Mouse (Mus musculus) CD4-positive, CD25-positive, alpha-beta regulatory T cell, adult 2 months (primary cell): Measurements from ENCODE around the gene Atp6v1b1.

Experiments
- DNase-seq: peaks from one replicate; pipeline ENCODE4 v3.0.0-alpha.2; 2012; ENCODE audit warnings: low read depth, low spot score

Atp6v1b1 gene

GRCm38 (mm10) chr6:83715461-83716196 lies 27.2 kb upstream of the Atp6v1b1 start:
- no peak for DNase-seq

GRCm38 (mm10) chr6:83717026-83717425 lies 25.8 kb upstream of the Atp6v1b1 start:
- DNase-seq: no peak

DNA sequence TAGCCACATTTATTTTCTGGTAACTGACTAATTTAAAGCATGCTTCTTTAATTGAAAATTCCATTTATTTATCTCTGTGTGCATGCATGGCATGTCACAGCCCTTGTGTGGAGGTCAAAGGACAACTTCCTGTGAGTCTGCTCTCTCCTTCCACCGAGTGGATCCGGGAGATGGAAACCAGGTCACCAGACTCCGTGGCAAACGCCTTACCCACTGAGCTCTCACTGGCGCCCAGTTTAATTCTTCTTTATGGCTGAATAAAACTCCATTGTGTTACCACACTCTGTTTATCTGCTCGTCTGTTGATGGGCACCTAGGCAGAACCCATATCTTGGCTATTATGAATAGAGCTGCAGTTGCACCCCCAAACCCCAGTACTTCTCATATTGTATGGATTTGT lies 20.3 kb upstream of the Atp6v1b1 start:
- no peak for DNase-seq

GRCm38 (mm10) chr6:83727178-83727577 lies 15.6 kb upstream of the Atp6v1b1 start:
- peak; percentile 39 for DNase-seq

- peak; percentile 58 for DNase-seq
Observed at GRCm38 (mm10) chr6:83728488-83728887, 14.3 kb upstream of the Atp6v1b1 start.

GRCm38 (mm10) chr6:83729350-83729970 lies 13.3 kb upstream of the Atp6v1b1 start:
- DNase-seq: no peak

DNA sequence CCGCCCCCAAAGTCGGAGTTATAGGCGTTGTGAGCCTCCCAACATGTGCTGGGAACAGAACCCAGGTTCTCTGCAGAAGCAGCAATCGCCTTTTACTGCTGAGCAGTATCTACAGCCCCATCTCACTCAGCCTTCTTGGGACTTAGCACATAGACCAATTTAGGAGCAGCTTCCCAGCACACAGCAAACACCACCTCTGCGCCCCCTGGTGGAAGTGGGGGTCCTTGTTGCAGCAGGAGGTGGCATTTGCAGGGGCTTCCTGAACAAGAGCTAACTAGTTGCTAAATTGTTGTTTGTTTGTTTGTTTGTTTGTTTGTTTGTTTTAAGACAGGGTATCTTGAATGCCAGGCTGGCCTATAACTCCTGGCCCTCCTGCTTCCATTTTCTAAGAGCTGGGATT lies 11.7 kb upstream of the Atp6v1b1 start:
- DNase-seq: peak; percentile 85

DNA sequence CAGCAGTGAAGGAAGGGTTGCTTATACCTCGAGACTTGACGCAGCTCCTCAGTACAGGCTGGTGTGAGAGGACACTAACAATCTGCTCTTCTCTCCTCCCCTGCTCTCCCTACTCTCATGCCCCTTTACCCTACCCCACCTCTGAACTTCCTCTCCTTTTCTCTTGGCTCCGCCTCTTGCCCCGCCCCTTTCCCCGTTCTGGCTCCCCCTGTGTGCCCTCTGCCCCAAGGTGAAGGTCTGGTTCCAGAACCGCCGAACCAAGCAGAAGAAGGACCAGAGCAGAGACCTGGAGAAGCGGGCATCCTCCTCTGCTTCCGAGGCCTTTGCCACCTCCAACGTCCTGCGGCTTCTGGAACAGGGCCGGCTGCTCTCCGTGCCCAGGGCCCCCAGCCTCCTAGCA lies 5.5 kb upstream of the Atp6v1b1 start:
- DNase-seq: no peak

- DNase-seq: no peak
Observed at GRCm38 (mm10) chr6:83738596-83738995, 4.2 kb upstream of the Atp6v1b1 start.

GRCm38 (mm10) chr6:83743212-83743611 lies 422 bp downstream of the Atp6v1b1 start:
- DNase-seq: no peak

DNA sequence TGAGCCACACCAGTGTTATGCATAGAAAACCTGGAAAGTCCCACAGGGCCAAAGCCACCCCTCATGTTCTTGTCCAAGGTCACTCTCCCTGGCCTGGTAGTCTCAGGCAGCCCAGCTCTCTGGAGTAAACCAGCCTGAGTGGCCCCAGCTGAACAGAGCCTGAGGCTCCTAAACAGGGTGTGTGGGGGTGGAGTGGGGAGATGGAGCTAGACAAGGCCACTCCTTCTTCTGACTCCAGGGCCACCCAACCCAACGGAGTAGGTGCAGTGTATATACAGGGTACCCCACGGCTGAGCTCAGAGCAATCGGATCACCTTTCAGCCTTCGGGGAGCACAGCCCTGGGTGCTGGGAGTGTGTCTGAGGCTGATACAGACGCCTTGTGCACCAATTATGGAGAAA lies 1.3 kb downstream of the Atp6v1b1 start:
- DNase-seq: no peak

- no peak for DNase-seq
Observed at GRCm38 (mm10) chr6:83744557-83744956, 1.8 kb downstream of the Atp6v1b1 start.

- no peak for DNase-seq
Observed at GRCm38 (mm10) chr6:83745466-83745865, 2.7 kb downstream of the Atp6v1b1 start.

- DNase-seq: no peak
Observed at GRCm38 (mm10) chr6:83749286-83749685, 6.5 kb downstream of the Atp6v1b1 start.

DNA sequence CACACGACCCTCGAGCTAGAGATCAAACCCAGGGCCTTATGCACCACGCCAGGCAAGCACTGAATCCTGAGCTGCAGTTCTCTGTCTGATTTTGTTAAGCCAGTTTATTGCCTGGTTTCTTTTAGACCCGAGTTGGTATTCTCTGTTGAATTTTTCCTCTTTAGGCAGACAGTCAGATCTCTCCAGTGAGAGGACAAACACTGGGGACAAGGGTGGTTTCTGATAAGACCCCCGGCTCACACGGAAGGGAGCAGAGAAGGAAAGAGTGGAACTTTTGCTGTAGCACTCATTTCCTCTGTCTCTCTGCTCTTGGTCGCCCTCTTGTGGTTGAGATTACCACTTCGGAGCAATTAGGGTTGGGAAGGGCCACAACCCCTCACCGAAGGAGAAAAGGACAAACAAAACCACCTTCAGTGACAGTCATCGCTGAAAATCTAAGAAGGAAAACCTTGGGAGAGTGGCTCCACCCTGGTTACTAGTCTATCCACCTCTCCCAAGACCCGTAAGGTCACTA lies 7.4 kb downstream of the Atp6v1b1 start:
- peak; percentile 74 for DNase-seq

DNA sequence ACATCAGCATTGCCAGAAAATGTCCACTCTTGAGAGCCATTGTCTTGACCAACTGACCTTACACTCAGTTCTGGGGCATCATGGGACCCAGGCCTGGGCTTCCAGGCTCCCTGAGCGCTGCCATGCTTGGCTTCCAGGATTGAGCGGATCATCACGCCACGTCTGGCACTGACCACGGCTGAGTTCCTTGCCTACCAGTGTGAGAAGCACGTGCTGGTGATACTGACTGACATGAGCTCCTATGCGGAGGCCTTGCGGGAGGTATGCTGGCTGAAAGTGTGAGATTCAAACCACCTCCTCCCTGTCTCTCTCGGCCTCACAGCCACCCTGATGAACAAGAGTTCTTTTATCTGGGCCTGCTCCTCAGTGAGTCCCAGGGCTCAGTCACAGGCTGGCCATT lies 13.3 kb downstream of the Atp6v1b1 start:
- DNase-seq: no peak

DNA sequence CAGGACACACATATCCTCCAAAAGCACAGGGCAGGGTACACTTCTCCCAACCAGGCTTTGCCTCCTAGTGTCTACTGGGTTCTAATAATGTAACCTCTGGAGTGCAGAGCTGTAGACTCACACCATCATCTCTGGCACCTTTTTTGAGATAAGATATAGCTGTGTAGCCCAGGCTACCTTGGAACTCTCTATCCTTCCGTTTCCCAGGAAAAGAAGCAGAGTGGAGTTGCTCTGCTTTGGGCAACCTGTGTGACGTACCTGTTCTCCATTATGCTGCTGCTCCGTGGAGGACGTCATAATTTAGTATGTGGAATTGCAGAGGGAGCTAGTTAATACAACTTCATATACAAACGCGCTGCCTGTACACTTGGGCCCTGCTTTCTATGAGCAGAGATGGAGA lies 19.6 kb downstream of the Atp6v1b1 start, which contains the start of gene Ankrd53:
Gene Ankrd53 (plus strand): TSS at position 301 of the 400 bp plus-strand sequence.
- DNase-seq: no peak

DNA sequence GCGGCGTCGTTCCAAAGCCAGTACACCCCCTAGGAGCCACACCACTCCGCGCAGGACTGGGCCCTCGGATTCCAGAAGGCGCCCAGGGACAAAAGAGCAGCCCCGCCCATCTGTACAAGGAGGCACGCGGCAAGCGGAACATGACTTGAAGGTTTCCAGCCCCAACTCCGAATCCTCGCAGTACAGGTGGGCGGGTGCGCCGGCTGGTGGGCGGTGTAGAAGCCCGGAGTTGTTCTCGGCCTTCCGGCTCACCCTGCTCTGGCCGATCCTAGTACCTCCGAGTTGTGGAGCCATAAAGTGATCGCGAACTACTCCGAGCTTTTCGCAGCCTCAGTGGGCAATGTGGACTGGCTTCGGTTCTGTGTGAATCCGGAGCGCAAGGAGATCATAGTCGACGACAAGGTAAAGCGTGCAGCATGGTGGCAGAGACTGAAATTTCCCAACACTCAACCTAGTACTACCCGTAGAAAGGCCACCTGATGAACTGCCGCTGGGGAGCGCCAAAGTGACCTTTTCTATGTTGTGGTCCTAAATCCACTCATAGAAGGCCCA lies 20.2 kb downstream of the Atp6v1b1 start:
- DNase-seq: peak; percentile 38

- DNase-seq: no peak
Observed at GRCm38 (mm10) chr6:83766982-83767381, 24.2 kb downstream of the Atp6v1b1 start.

GRCm38 (mm10) chr6:83768485-83768884 lies 25.7 kb downstream of the Atp6v1b1 start:
- DNase-seq: no peak

DNA sequence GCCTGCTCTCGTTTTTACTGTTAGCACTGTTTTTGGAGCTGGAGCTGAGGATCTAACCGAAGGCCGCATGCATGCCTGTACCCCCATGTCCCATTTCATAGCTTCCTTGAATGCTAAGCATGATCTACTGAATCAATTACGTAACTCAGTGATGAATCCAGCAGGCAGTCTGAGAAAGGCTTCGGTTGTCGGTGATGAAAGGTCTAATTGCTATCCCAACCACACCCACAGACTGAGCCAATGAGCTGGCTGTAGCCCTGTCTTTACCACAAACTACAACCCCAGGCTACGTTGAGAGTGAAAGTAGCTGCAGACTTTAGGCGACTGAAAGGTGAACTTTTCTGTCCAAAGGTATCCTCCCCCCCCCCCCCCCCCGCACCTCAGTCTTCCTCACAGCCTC lies 31.3 kb downstream of the Atp6v1b1 start:
- DNase-seq: no peak

DNA sequence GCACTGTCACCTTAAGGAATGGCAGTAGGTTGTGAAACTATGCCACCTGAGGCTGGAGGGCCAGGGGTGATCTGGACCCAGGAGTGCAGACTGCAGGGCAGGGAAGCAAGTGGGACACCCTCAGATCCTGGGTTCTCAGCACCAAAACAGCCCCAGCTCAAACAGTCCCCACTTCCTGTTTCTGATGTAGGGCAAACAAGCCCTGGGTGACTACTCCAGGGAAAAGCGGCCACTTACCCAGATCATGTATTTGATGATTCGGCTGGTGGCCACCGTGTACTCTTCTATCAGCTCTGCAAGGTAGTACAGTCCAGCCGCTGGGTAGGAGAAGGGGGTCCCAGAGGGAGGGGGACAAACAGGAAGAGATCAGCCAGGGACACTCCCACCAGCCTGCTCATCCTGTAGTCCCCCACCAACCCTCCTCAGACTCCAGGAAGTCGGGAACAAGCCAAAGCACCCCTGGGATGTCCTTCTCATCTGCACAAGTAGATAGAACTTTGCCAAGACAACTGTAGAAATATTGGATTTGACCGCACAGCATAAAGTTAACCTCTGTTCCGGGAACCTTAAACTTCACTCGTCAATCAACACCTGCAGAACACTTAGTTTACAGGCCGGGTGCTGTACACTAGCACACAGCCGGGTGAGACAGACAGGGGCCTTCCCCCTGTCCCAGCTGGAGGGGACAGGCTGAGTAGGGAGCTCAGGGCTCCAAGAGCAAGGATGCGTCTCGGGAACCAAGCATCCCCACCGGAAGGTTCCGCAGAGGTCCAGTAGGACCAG lies 32.2 kb downstream of the Atp6v1b1 start:
- DNase-seq: peak; percentile 17
